Mouse (Mus musculus) limb, embryonic 14.5 days (tissue): Measurements from ENCODE around the gene Tmem121. TPM values are rescaled to one million over a fixed set of nuclear protein-coding genes. Genes with fewer than 3 reads are reported as not detected.
A peak's percentile ranks its signal among the peaks of the same experiment; 100 is the strongest.

Experiments
- ATAC-seq: fragments of 200-750 bp; cut with Nextera tagmentation; 2 replicates; pipeline ENCODE4 v1.8.0; 2017; ENCODE audit warnings: low read depth, moderate number of reproducible peaks, moderate TSS enrichment; ENCODE audit not compliant: low FRiP score
- DNase-seq: peaks from one replicate; pipeline ENCODE4 v3.0.0-alpha.2; 2015; ENCODE audit warnings: low spot score
- H3K27ac ChIP-seq: fragments of 300-500 bp; sonication (generic); replicated peaks from 2 replicates; pipeline ENCODE4 v1.5.1; 2014; ENCODE audit warnings: low read depth, mild to moderate bottlenecking, low read length, moderate library complexity, mixed read lengths
- H3K27me3 ChIP-seq: fragments of 300-500 bp; sonication (generic); 2 replicates; pipeline ENCODE4 v1.6.1; 2014; ENCODE audit warnings: low read length, mixed read lengths; ENCODE audit not compliant: control insufficient read depth, insufficient read depth
- H3K36me3 ChIP-seq: fragments of 300-500 bp; sonication (generic); 2 replicates; pipeline ENCODE4 v1.6.1; 2014; ENCODE audit warnings: mild to moderate bottlenecking, low read length, moderate library complexity, mixed read lengths; ENCODE audit not compliant: control insufficient read depth, insufficient read depth
- H3K4me1 ChIP-seq: fragments of 300-500 bp; sonication (generic); 2 replicates; pipeline ENCODE4 v1.6.1; 2014; ENCODE audit warnings: antibody characterized with exemption, low read length, mixed read lengths; ENCODE audit not compliant: control insufficient read depth, insufficient read depth
- H3K4me2 ChIP-seq: fragments of 300-500 bp; sonication (generic); replicated peaks from 2 replicates; pipeline ENCODE4 v1.6.1; 2014; ENCODE audit warnings: low read depth, mild to moderate bottlenecking, low read length, moderate library complexity; ENCODE audit not compliant: severe bottlenecking
- H3K4me3 ChIP-seq: fragments of 300-500 bp; sonication (generic); replicated peaks from 2 replicates; pipeline ENCODE4 v1.5.1; 2014; ENCODE audit warnings: low read length
- H3K9ac ChIP-seq: fragments of 300-500 bp; sonication (generic); 2 replicates; pipeline ENCODE4 v1.6.1; 2014; ENCODE audit warnings: mild to moderate bottlenecking, low read depth, low read length, moderate library complexity; ENCODE audit not compliant: severe bottlenecking
- H3K9me3 ChIP-seq: fragments of 300-500 bp; sonication (generic); 2 replicates; pipeline ENCODE4 v1.6.1; 2016; ENCODE audit warnings: low read length; ENCODE audit not compliant: control insufficient read depth
- POLR2A ChIP-seq: fragments of 200-500 bp; IDR thresholded peaks from 2 replicates; pipeline ENCODE4 v1.8.0; 2012; ENCODE audit warnings: inconsistent platforms, mild to moderate bottlenecking, moderate library complexity, borderline replicate concordance; ENCODE audit not compliant: insufficient read depth, insufficient read length; ENCODE audit errors: extremely low read depth
- WGBS: fragments of 180-500 bp; shearing (Covaris S2); extraction: QIAGEN DNeasy Blood & Tissue Kit; methylation state at CpG from one replicate; pipeline ENCODE4 v1.1.7; 2014; 5-methylcytosine and 5-hydroxymethylcytosine counted together
- polyA plus RNA-seq, 2 experiments: library from polyadenylated mRNA; depleted of rRNA in 1 of 2; stranded (reverse) in 1 of 2; unstranded in 1 of 2; fragments of >200 nt; fragmentation: Nextera tagmentation in 1 of 2; extraction: Ambion mirVana in 1 of 2; gene quantifications; 2 replicates each; pipeline versions ENCODE4 v1.2.1 to v1.2.3; 2012 to 2014

Tmem121 gene
- polyA plus RNA-seq, 2 experiments: 10.1 to 29.6 TPM

DNA sequence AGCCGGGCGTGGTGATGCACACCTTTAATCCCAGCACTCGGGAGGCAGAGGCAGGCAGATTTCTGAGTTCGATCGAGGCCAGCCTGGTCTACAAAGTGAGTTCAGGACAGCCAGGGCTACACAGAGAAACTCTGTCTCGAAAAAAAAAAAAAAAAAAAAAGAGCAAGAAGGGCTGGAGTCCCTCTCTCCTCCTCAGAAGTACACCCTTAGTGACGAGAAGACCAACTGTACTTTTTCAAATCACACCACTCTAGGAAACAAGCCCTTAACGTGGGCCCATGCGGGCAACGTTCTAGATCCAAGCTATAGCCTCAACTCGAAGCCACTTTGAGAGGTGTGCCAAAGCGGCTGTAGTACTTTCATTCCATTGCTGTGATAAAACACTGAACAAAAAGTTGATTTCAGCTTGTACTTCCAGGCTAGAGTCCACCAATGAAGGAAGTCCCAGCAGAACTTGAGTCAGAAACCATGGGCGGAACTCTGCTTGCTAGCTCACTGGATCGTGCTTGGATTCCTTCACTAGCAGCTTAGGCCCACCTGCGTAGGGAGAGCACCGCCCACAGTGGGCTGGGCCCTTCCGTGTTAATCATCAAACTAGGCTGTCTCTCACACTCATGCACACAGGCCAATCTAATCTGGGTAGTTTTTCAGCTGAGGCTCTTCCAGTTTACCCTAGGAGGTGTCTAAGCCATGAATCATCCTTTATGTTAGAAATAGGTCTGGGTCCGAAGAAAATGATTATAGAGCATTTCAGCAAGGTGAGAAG, 8.6 kb upstream of the Tmem121 start:
- no peak for TF ChIP-seq POLR2A
- H3K27me3 ChIP-seq: no peaks in the 10 kb centered on the region
- WGBS: 88% methylated on average over 17 of the region's 18 CpGs
- DNase-seq (no peak), ATAC-seq (no peak)
- H3K4me3 ChIP-seq: no peak overlapping the region
- H3K36me3 ChIP-seq: no peaks in the 10 kb centered on the region
- no peaks in the 10 kb centered on the region for H3K4me1 ChIP-seq
- no peak overlapping the region for H3K27ac ChIP-seq
- H3K4me2 ChIP-seq: no peak overlapping the region
- no peak overlapping the region for H3K9ac ChIP-seq
- H3K9me3 ChIP-seq: no peaks in the 10 kb centered on the region

DNA sequence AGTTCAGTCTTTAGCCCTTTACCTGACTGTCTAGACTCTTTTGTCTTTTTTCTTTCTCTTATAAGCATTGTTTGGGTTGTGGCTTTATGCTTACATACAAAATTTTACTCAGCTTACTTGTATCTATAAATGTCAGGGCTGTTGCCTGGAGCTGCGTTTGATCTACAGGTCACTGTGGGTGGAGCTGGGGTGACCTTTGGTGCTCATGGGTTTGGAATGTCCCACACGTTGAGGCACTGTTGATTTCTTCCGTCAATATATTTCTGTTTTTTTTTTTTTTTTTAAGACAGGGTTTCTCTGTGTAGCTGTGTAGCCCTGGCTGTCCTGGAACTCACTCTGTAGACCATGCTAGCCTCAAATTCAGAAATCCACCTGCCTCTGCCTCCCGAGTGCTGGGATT, 4.7 kb upstream of the Tmem121 start:
- Histone ChIP-seq H3K4me3 (no peak overlapping the region), H3K9me3 (no peaks in the 10 kb centered on the region), H3K9ac (no peak overlapping the region), H3K36me3 (no peaks in the 10 kb centered on the region), H3K27me3 (no peaks in the 10 kb centered on the region), H3K27ac (no peak overlapping the region), H3K4me1 (no peaks in the 10 kb centered on the region), H3K4me2 (no peak overlapping the region)
- DNase-seq (no peak), ATAC-seq (no peak)
- TF ChIP-seq POLR2A: no peak
- 59% methylated on average over 4 of the region's 4 CpGs for WGBS

DNA sequence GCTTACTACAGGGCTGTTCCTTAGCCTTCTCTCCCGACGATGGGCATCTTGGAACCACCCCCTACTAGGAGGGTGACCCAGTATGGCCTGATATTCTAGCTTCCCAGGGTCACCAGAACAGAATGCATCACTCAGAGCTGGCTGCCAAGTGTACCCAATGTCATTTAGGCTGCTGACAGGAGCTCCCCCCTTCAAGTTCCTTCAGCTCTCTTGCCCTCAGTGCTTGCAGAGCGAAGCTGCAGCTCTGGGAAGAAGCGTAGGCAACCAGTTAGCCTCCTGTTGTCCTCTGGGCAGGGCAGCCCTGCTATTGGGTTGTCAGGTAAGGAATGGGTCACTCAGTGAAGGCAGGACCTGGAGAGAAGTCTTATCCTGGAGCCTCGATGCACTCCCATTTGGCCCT, 785 bp upstream of the Tmem121 start:
- no peak overlapping the region for H3K4me2 ChIP-seq
- no peak for ATAC-seq
- peaks cover 18% of the 10 kb centered on the region for H3K36me3 ChIP-seq
- TF ChIP-seq POLR2A: no peak
- H3K4me3 ChIP-seq: no peak overlapping the region
- WGBS: 60% methylated on average over 5 of the region's 5 CpGs
- no peaks in the 10 kb centered on the region for H3K9me3 ChIP-seq
- H3K27ac ChIP-seq: no peak overlapping the region
- 0 out of 2 replicates have a peak, but pooled peaks cover 5% of the 10 kb centered on the region for H3K27me3 ChIP-seq
- H3K4me1 ChIP-seq: peaks cover 19% of the 10 kb centered on the region
- H3K9ac ChIP-seq: no peak overlapping the region
- no peak for DNase-seq

GRCm38 (mm10) chr12:113186326-113187010, 738 bp downstream of the Tmem121 start:
- H3K27me3 ChIP-seq: 0 out of 2 replicates have a peak, but pooled peaks cover 5% of the 10 kb centered on the region
- peak overlapping the region; percentile 84 for H3K4me2 ChIP-seq
- ATAC-seq (no peak), DNase-seq (no peak)
- no peaks in the 10 kb centered on the region for H3K9me3 ChIP-seq
- peak overlapping the region; percentile 65 for H3K4me3 ChIP-seq
- WGBS: 40% methylated on average over 11 of the region's 12 CpGs
- TF ChIP-seq POLR2A: no peak
- peaks cover 19% of the 10 kb centered on the region for H3K4me1 ChIP-seq
- H3K9ac ChIP-seq: peak overlapping the region; percentile 77
- H3K36me3 ChIP-seq: peaks cover 27% of the 10 kb centered on the region
- no peak overlapping the region for H3K27ac ChIP-seq

DNA sequence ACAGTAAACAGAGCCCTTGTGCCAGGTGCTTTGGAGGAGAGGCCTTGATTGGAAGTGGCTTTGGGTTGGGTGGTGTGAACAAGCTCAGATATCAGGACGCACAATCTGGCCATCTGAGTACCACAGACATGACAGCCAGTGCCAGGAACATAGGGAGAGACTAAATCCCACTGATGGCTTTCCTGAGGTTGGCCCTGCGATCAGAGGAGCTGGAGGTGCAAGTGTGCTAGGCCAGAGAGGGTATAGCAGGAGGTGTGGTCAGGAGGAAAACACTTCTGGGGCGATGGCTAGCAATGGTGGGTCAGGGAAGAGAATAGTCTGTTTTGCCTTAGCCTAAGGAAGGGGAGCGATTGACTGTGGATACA, 1.3 kb downstream of the Tmem121 start:
- Histone ChIP-seq H3K4me2 (peak overlapping the region; percentile 84), H3K9ac (0 out of 2 replicates have a peak overlapping the region, but pooled peaks have one; percentile 18), H3K27me3 (0 out of 2 replicates have a peak, but pooled peaks cover 5% of the 10 kb centered on the region), H3K4me3 (peak overlapping the region; percentile 37), H3K36me3 (peaks cover 27% of the 10 kb centered on the region), H3K9me3 (no peaks in the 10 kb centered on the region), H3K27ac (no peak overlapping the region), H3K4me1 (peaks cover 19% of the 10 kb centered on the region)
- 52% methylated on average over 4 of the region's 4 CpGs for WGBS
- DNase-seq (no peak), ATAC-seq (no peak)
- no peak for TF ChIP-seq POLR2A
